Mouse (Mus musculus): ENCODE measurements around the gene Cdk2ap1. TPM values are rescaled to one million over a fixed set of nuclear protein-coding genes. Genes with fewer than 3 reads are reported as not detected.
A peak's percentile ranks its signal among the peaks of the same experiment; 100 is the strongest.
"Not testable (repeated sequence)": the region's sequence is repeated elsewhere in the genome, so short reads cannot be mapped to it uniquely, and the experiment has no call there.

Cdk2ap1 gene
- polyA plus RNA-seq, 1 experiment from 2014 or later = 77.9 TPM

DNA sequence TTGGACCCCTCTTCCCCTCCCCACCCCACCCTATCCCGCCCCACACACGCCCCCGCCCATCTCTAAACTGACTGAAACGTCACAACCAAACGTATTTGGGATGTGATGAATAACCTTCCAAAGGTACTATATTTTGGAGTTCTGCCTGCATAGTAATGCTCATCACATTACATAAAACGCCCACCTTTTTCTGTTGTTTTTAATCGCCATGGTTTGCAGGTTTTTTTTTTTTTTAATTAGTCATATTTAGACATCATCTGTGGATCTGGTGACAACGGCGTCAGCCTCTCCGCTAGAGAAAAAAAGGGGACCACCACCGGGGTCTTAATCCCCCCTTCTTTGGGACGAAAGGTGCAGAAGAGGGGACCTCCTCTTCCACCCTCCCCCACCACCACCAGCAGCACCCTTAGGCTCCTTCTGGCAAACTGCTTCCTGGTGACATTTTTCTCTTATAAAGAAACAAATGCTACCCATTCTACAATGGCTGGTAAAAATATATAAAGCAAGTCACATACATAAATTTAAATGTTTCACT is 7.4 kb downstream of the Cdk2ap1 start:
- Histone ChIP-seq H3K4me3 (ENCODE audit: inconsistent target) (no peak overlapping the region), H3K27ac (no peak overlapping the region), H3K36me3 (ENCODE audit: inconsistent target) (no peaks in the 10 kb centered on the region), H3K79me2 (ENCODE audit: inconsistent target) (peaks cover 26% of the 10 kb centered on the region)
- WGBS (ENCODE audit: missing documents) = 15% methylated on average over 11 of the region's 12 CpGs

GRCm38 (mm10) chr5:124354574-124355424 is 8.1 kb downstream of the Cdk2ap1 start:
- whole genome bisulfite sequencing (ENCODE audit: missing documents) = 1% methylated on average over 26 of the region's 60 CpGs
- peaks cover 33% of the 10 kb centered on the region for H3K79me2 ChIP-seq (ENCODE audit: inconsistent target)
- no peak overlapping the region for H3K27ac ChIP-seq
- no peaks in the 10 kb centered on the region for H3K36me3 ChIP-seq (ENCODE audit: inconsistent target)
- H3K4me3 ChIP-seq (ENCODE audit: inconsistent target) = peak overlapping the region; percentile 32

GRCm38 (mm10) chr5:124353726-124354547 is 8.9 kb downstream of the Cdk2ap1 start:
- 2% methylated on average over 48 of the region's 132 CpGs for WGBS (ENCODE audit: missing documents)
- Histone ChIP-seq H3K27ac (no peak overlapping the region), H3K36me3 (ENCODE audit: inconsistent target) (no peaks in the 10 kb centered on the region), H3K79me2 (ENCODE audit: inconsistent target) (peaks cover 39% of the 10 kb centered on the region), H3K4me3 (ENCODE audit: inconsistent target) (peak overlapping the region; percentile 37; the same call in 1 of the 2 replicates)

DNA sequence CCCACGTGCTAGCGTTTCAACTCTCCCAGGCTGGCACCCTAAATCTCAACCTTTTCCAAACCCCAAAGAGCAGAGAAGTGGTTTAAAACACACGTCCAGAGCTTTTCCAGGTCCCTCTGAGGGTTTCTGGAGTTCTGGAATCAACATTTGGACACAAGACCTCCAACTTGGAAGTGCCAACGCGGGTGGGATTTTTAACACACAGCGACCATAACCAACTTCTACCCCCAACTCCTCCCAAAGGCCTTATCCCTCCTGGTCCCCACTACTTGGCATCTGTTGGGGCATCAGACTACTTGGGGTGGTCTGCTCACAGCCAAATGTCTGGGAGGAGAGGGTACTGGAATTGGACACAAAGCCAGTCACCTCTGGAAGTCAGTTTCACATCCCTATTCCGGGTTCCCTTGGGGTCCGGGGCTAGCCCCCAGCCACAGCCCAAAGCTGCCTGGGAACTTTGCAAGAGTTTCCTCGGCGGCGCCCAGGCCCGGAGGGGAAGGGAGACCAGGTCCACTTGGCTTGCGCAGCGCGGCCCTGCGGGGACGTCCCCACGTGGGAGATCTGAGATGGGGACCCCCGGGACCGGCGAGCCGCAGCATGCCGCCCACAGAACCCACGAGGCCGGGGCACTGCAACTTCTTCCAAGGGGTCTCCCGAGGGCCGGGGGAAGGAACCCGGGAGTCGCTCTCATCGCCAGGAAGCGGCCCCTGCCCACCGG is 9.7 kb downstream of the Cdk2ap1 start:
- H3K36me3 ChIP-seq (ENCODE audit: inconsistent target) = peaks cover 7% of the 10 kb centered on the region
- H3K4me3 ChIP-seq (ENCODE audit: inconsistent target) = peak overlapping the region; percentile 37
- H3K27ac ChIP-seq = peak overlapping the region; percentile 47
- WGBS (ENCODE audit: missing documents) = 1% methylated on average over 28 of the region's 32 CpGs
- H3K79me2 ChIP-seq (ENCODE audit: inconsistent target) = peaks cover 39% of the 10 kb centered on the region

DNA sequence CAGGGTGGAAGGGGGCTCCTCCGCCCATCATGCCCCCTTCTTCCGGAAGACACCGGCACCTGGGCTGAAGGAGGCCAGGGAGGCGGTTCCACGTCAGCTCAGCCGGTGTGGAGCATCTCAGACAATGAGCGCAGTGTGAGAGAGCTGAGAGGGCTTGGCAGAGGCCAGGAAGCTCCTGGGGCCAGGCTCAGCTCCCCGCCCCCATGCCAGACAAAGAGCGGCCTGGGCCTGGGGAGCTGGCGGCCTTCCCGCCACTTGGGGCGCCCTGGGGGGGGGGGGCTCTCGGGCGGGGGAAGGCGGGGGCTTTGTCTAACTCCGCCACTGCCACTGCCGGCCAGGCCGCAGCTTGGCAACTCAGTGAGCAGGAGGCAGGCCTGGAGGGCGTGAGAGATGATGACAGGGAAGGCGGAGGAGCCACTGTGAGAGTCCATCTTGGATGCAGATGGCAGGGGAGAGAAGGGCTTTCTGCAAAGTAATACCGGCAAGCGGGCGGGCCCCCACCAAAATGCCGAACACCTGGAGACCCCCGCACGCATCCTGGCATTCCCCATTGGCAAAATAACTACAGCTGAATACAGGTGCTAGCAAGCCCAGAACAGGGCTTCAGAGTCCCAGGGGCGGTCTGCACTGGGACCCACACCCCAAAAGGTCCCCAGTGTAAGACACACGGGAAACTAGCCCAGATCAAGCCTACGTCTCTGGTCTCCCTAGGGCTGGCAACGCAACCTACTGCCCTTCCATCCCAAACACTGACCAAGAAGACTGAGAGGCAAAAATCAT is 10.6 kb downstream of the Cdk2ap1 start:
- 13% methylated on average over 29 of the region's 30 CpGs for WGBS (ENCODE audit: missing documents)
- Histone ChIP-seq H3K27ac (peak overlapping the region; percentile 47), H3K79me2 (ENCODE audit: inconsistent target) (peaks cover 39% of the 10 kb centered on the region), H3K4me3 (ENCODE audit: inconsistent target) (peak overlapping the region; percentile 37), H3K36me3 (ENCODE audit: inconsistent target) (peaks cover 10% of the 10 kb centered on the region)

DNA sequence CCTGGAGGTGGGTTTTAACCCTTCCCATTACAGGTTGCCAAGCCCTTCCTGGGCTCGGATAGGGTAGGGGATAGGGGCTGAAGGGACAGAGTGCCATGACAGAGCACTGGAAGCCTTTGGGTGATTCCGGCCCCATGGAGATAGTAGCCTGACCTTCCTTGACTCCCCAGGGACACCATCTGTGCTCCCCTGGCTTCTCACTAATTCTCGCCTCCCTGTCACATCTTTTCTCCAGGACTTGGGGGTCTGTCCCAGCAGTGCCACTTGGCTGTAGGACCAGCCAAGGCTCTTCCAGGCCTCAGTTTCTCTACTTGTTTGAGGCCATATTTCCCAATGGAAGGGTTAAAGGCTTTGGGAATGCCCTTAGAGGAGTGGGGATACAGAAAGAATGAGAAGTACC is 11.3 kb downstream of the Cdk2ap1 start:
- peaks cover 15% of the 10 kb centered on the region for H3K36me3 ChIP-seq (ENCODE audit: inconsistent target)
- peaks cover 39% of the 10 kb centered on the region for H3K79me2 ChIP-seq (ENCODE audit: inconsistent target)
- 66% methylated on average over 3 of the region's 3 CpGs for WGBS (ENCODE audit: missing documents)
- no peak overlapping the region for H3K4me3 ChIP-seq (ENCODE audit: inconsistent target)
- H3K27ac ChIP-seq = peak overlapping the region; percentile 15; the same call in 1 of the 2 replicates

DNA sequence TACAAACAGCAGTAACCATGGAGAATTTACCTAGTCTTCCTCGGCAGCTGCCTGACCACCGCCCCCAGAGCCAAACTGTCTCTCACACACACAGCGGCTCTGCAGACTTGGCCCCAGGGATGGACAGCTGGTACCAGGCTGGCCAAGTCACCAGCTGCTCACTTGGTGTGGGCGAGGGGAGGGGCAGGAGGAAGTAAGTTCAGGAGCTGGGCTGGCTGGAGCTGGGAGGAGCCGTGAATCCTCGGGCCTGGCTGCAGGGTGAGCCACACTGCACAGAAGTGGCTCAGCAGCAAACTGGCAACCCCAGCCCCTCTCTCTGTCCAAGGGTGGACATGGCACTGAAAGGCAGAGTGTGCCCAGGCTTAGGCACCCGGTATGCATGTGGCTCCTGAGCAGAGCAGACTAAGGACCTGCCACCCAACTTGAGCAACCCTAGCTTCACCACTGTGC is 11.7 kb downstream of the Cdk2ap1 start:
- 14% methylated on average over 7 of the region's 7 CpGs for WGBS (ENCODE audit: missing documents)
- peak overlapping the region; percentile 15; the same call in 1 of the 2 replicates for H3K27ac ChIP-seq
- H3K79me2 ChIP-seq (ENCODE audit: inconsistent target) = peaks cover 39% of the 10 kb centered on the region
- H3K4me3 ChIP-seq (ENCODE audit: inconsistent target) = no peak overlapping the region
- H3K36me3 ChIP-seq (ENCODE audit: inconsistent target) = peaks cover 19% of the 10 kb centered on the region

- peaks cover 19% of the 10 kb centered on the region for H3K36me3 ChIP-seq (ENCODE audit: inconsistent target)
- H3K27ac ChIP-seq = no peak overlapping the region
- H3K79me2 ChIP-seq (ENCODE audit: inconsistent target) = peaks cover 39% of the 10 kb centered on the region
- 93% methylated on average over 2 of the region's 2 CpGs for WGBS (ENCODE audit: missing documents)
- H3K4me3 ChIP-seq (ENCODE audit: inconsistent target) = no peak overlapping the region
Observed at GRCm38 (mm10) chr5:124350350-124350749, 12.5 kb downstream of the Cdk2ap1 start.

DNA sequence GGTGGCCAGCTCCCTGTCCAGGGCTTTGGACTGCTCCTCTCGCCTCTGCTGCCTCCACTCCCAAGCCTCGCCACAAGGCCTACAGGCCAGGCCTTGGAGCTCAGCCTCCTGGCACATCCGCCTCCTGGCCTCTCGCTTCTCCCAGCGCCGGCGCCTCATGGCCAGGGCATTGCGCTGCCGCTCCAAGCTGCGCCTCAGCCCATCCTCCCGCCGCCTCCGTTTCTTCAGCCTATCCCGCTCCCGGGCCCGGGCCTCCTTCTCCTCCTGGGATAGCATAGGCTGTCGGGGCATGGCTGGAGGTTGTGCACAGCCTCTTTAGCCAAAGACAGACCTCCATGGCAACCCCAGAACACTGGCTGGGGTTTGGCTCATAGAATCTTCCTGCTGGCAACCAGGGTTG is 13.7 kb downstream of the Cdk2ap1 start:
- Histone ChIP-seq H3K36me3 (ENCODE audit: inconsistent target) (peaks cover 19% of the 10 kb centered on the region), H3K27ac (no peak overlapping the region), H3K79me2 (ENCODE audit: inconsistent target) (peaks cover 39% of the 10 kb centered on the region), H3K4me3 (ENCODE audit: inconsistent target) (no peak overlapping the region)
- 97% methylated on average over 17 of the region's 17 CpGs for WGBS (ENCODE audit: missing documents)

GRCm38 (mm10) chr5:124342897-124343296 is 20.0 kb downstream of the Cdk2ap1 start:
- WGBS (ENCODE audit: missing documents) = 89% methylated on average over 8 of the region's 8 CpGs
- H3K36me3 ChIP-seq (ENCODE audit: inconsistent target) = peaks cover 9% of the 10 kb centered on the region
- no peak overlapping the region for H3K4me3 ChIP-seq (ENCODE audit: inconsistent target)
- no peak overlapping the region for H3K27ac ChIP-seq
- H3K79me2 ChIP-seq (ENCODE audit: inconsistent target) = no peaks in the 10 kb centered on the region

DNA sequence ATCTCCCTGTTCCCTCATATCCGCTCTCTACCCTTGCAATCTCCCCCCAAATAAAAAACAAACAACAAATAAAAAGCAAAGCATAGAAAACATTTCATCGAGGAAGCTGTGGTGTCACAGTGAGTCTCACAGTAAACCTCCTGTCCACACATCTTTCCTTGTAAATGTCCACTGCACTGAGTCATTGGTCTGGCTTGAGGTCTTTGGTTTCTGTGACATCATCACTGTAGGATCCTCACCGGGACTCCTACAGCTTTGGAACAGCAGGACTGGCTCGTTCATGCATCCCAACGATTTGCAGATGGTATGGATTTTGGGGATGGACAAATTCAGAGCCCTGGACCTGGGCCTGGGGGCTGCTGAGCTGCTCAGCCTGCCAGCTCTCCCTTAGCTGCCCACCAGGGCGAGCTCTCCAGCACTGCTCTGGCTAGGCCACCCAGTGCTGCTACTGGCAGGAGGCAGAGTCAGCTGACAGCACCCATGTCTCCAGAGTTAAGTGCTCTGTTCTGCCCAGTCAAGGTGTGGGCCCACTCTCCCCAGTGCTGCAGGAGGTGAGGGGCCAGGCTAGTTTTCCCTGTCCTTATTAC is 21.0 kb downstream of the Cdk2ap1 start:
- not testable (repeated sequence) for H3K36me3 ChIP-seq (ENCODE audit: inconsistent target); H3K79me2 ChIP-seq (ENCODE audit: inconsistent target); H3K27ac ChIP-seq; H3K4me3 ChIP-seq (ENCODE audit: inconsistent target)
- 82% methylated on average over 6 of the region's 6 CpGs for WGBS (ENCODE audit: missing documents)

GRCm38 (mm10) chr5:124338791-124339190 is 24.1 kb downstream of the Cdk2ap1 start:
- Histone ChIP-seq H3K36me3 (ENCODE audit: inconsistent target) (no peaks in the 10 kb centered on the region), H3K27ac (no peak overlapping the region), H3K4me3 (ENCODE audit: inconsistent target) (no peak overlapping the region), H3K79me2 (ENCODE audit: inconsistent target) (no peaks in the 10 kb centered on the region)
- WGBS (ENCODE audit: missing documents) = 92% methylated on average over 7 of the region's 8 CpGs

DNA sequence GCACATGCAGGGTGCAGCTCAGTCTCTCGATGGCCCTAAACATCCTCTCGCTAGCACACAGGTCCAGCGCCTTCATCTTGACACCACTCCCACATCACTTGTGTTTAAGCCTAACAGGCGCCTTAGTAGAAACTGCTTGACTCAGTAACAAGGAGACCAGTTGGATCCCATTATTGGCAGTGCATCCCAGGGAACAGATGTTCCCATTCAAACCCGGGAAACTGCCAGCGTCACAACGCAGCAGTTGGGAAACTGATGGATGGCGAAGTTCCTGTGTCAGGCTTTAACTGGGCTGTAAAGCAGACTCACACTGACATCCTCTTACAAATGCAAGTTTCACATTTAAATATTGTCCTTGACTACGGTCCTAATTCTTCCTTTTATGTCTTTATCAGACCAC is 25.0 kb downstream of the Cdk2ap1 start:
- 92% methylated on average over 9 of the region's 9 CpGs for WGBS (ENCODE audit: missing documents)
- H3K79me2 ChIP-seq (ENCODE audit: inconsistent target) = no peaks in the 10 kb centered on the region
- H3K4me3 ChIP-seq (ENCODE audit: inconsistent target) = no peak overlapping the region
- no peaks in the 10 kb centered on the region for H3K36me3 ChIP-seq (ENCODE audit: inconsistent target)
- no peak overlapping the region for H3K27ac ChIP-seq

All from macrophage (primary cell).